Mouse (Mus musculus): ENCODE results near the gene Otulin. TPM values are rescaled to one million over a fixed set of nuclear protein-coding genes. Genes with fewer than 3 reads are reported as not detected.

Gene Otulin
- polyA plus RNA-seq, 1 experiment = 26.0 TPM

GRCm38 (mm10) chr15:27537519-27538223 lies 92.8 kb downstream of the Otulin start:
- TF ChIP-seq POLR2A (IDR thresholded peaks at IDR 0.05; ENCODE audit: borderline replicate concordance, insufficient read depth, low read length) (no peak), CTCF (IDR thresholded peaks at IDR 0.05; ENCODE audit: borderline replicate concordance, insufficient read depth, low read depth, low read length) (no peak)
- Histone ChIP-seq H3K27me3 (ENCODE audit: control insufficient read depth, insufficient read depth, low read length) (no peaks in the 10 kb centered on the region), H3K4me1 (ENCODE audit: control insufficient read depth, insufficient read depth, low read length) (peaks cover 42% of the 10 kb centered on the region), H3K4me3 (replicated peaks; ENCODE audit: insufficient read depth, low read depth, low read length) (no peak overlapping the region), H3K27ac (ENCODE audit: insufficient read depth, low read length) (no peak overlapping the region)
- DNase-seq = no peak
- WGBS = 37% methylated on average over 4 of the region's 4 CpGs

GRCm38 (mm10) chr15:27536771-27537170 lies 93.7 kb downstream of the Otulin start:
- 13% methylated on average over 5 of the region's 5 CpGs for WGBS
- TF ChIP-seq POLR2A (IDR thresholded peaks at IDR 0.05; ENCODE audit: borderline replicate concordance, insufficient read depth, low read length) (no peak), CTCF (IDR thresholded peaks at IDR 0.05; ENCODE audit: borderline replicate concordance, insufficient read depth, low read depth, low read length) (no peak)
- Histone ChIP-seq H3K4me1 (ENCODE audit: control insufficient read depth, insufficient read depth, low read length) (peaks cover 50% of the 10 kb centered on the region), H3K27me3 (ENCODE audit: control insufficient read depth, insufficient read depth, low read length) (no peaks in the 10 kb centered on the region), H3K4me3 (replicated peaks; ENCODE audit: insufficient read depth, low read depth, low read length) (no peak overlapping the region), H3K27ac (ENCODE audit: insufficient read depth, low read length) (no peak overlapping the region)
- peak in 1 of 2 experiments; percentile 43 for DNase-seq

GRCm38 (mm10) chr15:27536186-27536585 lies 94.3 kb downstream of the Otulin start:
- DNase-seq = no peak
- Histone ChIP-seq H3K27ac (ENCODE audit: insufficient read depth, low read length) (no peak overlapping the region), H3K4me3 (replicated peaks; ENCODE audit: insufficient read depth, low read depth, low read length) (no peak overlapping the region), H3K4me1 (ENCODE audit: control insufficient read depth, insufficient read depth, low read length) (peaks cover 49% of the 10 kb centered on the region), H3K27me3 (ENCODE audit: control insufficient read depth, insufficient read depth, low read length) (no peaks in the 10 kb centered on the region)
- TF ChIP-seq POLR2A (IDR thresholded peaks at IDR 0.05; ENCODE audit: borderline replicate concordance, insufficient read depth, low read length) (no peak), CTCF (IDR thresholded peaks at IDR 0.05; ENCODE audit: borderline replicate concordance, insufficient read depth, low read depth, low read length) (no peak)
- WGBS = 45% methylated on average over 7 of the region's 7 CpGs

GRCm38 (mm10) chr15:27535681-27536080 lies 94.8 kb downstream of the Otulin start:
- H3K4me1 ChIP-seq (ENCODE audit: control insufficient read depth, insufficient read depth, low read length) = peaks cover 44% of the 10 kb centered on the region
- H3K4me3 ChIP-seq (replicated peaks; ENCODE audit: insufficient read depth, low read depth, low read length) = no peak overlapping the region
- TF ChIP-seq POLR2A (IDR thresholded peaks at IDR 0.05; ENCODE audit: borderline replicate concordance, insufficient read depth, low read length) (no peak), CTCF (IDR thresholded peaks at IDR 0.05; ENCODE audit: borderline replicate concordance, insufficient read depth, low read depth, low read length) (no peak)
- 59% methylated on average over 4 of the region's 4 CpGs for WGBS
- H3K27ac ChIP-seq (ENCODE audit: insufficient read depth, low read length) = no peak overlapping the region
- no peaks in the 10 kb centered on the region for H3K27me3 ChIP-seq (ENCODE audit: control insufficient read depth, insufficient read depth, low read length)
- no peak for DNase-seq

GRCm38 (mm10) chr15:27533036-27533435 lies 97.5 kb downstream of the Otulin start:
- H3K4me3 ChIP-seq (replicated peaks; ENCODE audit: insufficient read depth, low read depth, low read length) = no peak overlapping the region
- no peaks in the 10 kb centered on the region for H3K27me3 ChIP-seq (ENCODE audit: control insufficient read depth, insufficient read depth, low read length)
- H3K4me1 ChIP-seq (ENCODE audit: control insufficient read depth, insufficient read depth, low read length) = peaks cover 27% of the 10 kb centered on the region
- DNase-seq = no peak
- H3K27ac ChIP-seq (ENCODE audit: insufficient read depth, low read length) = no peak overlapping the region
- no peak for TF ChIP-seq CTCF (IDR thresholded peaks at IDR 0.05; ENCODE audit: borderline replicate concordance, insufficient read depth, low read depth, low read length)
- 72% methylated on average over 3 of the region's 3 CpGs for WGBS

GRCm38 (mm10) chr15:27530023-27530422 lies 100.5 kb downstream of the Otulin start:
- Histone ChIP-seq H3K4me1 (ENCODE audit: control insufficient read depth, insufficient read depth, low read length) (peaks cover 25% of the 10 kb centered on the region), H3K4me3 (replicated peaks; ENCODE audit: insufficient read depth, low read depth, low read length) (no peak overlapping the region), H3K27ac (ENCODE audit: insufficient read depth, low read length) (no peak overlapping the region), H3K27me3 (ENCODE audit: control insufficient read depth, insufficient read depth, low read length) (no peaks in the 10 kb centered on the region)
- no peak for DNase-seq
- 60% methylated on average over 4 of the region's 4 CpGs for WGBS
- no peak for TF ChIP-seq POLR2A (IDR thresholded peaks at IDR 0.05; ENCODE audit: borderline replicate concordance, insufficient read depth, low read length)
- TF ChIP-seq CTCF (IDR thresholded peaks at IDR 0.05; ENCODE audit: borderline replicate concordance, insufficient read depth, low read depth, low read length) = no peak

GRCm38 (mm10) chr15:27528896-27529295 lies 101.6 kb downstream of the Otulin start:
- H3K4me1 ChIP-seq (ENCODE audit: control insufficient read depth, insufficient read depth, low read length) = peaks cover 29% of the 10 kb centered on the region
- no peak overlapping the region for H3K4me3 ChIP-seq (replicated peaks; ENCODE audit: insufficient read depth, low read depth, low read length)
- no peak for DNase-seq
- no peaks in the 10 kb centered on the region for H3K27me3 ChIP-seq (ENCODE audit: control insufficient read depth, insufficient read depth, low read length)
- WGBS = 81% methylated on average over 4 of the region's 4 CpGs
- H3K27ac ChIP-seq (ENCODE audit: insufficient read depth, low read length) = no peak overlapping the region
- no peak for TF ChIP-seq CTCF (IDR thresholded peaks at IDR 0.05; ENCODE audit: borderline replicate concordance, insufficient read depth, low read depth, low read length)
- no peak for TF ChIP-seq POLR2A (IDR thresholded peaks at IDR 0.05; ENCODE audit: borderline replicate concordance, insufficient read depth, low read length)

GRCm38 (mm10) chr15:27525233-27526005 lies 105.1 kb downstream of the Otulin start:
- Histone ChIP-seq H3K4me1 (ENCODE audit: control insufficient read depth, insufficient read depth, low read length) (peaks cover 21% of the 10 kb centered on the region), H3K4me3 (replicated peaks; ENCODE audit: insufficient read depth, low read depth, low read length) (no peak overlapping the region), H3K27me3 (ENCODE audit: control insufficient read depth, insufficient read depth, low read length) (no peaks in the 10 kb centered on the region), H3K27ac (ENCODE audit: insufficient read depth, low read length) (no peak overlapping the region)
- peak in 1 of 2 experiments; percentile 56 for DNase-seq
- WGBS = 69% methylated on average over 12 of the region's 12 CpGs
- TF ChIP-seq POLR2A (IDR thresholded peaks at IDR 0.05; ENCODE audit: borderline replicate concordance, insufficient read depth, low read length) = no peak
- no peak for TF ChIP-seq CTCF (IDR thresholded peaks at IDR 0.05; ENCODE audit: borderline replicate concordance, insufficient read depth, low read depth, low read length)

Data from cerebellum, adult 2 months (tissue).